Mouse (Mus musculus) olfactory bulb, adult 2 months (tissue): ENCODE results near the gene Tmcc2. TPM values are rescaled to one million over a fixed set of nuclear protein-coding genes. Genes with fewer than 3 reads are reported as not detected.

Source experiments
- H3K27ac ChIP-seq: fragments of 200-500 bp; 2 replicates; pipeline ENCODE4 v1.5.1; 2012; ENCODE audit warnings: low read depth, low read length; ENCODE audit not compliant: insufficient read depth
- H3K4me1 ChIP-seq: fragments of 200-500 bp; 2 replicates; pipeline ENCODE4 v1.6.1; 2012; ENCODE audit warnings: low read length; ENCODE audit not compliant: control insufficient read depth, insufficient read depth
- H3K4me3 ChIP-seq: fragments of 200-500 bp; 2 replicates; pipeline ENCODE4 v1.5.1; 2012; ENCODE audit warnings: mild to moderate bottlenecking, low read depth, low read length, moderate library complexity; ENCODE audit not compliant: insufficient read depth
- CTCF ChIP-seq: fragments of 200-500 bp; IDR thresholded peaks from 2 replicates; pipeline ENCODE4 v1.5.1; 2012; ENCODE audit warnings: low read depth, mild to moderate bottlenecking, low read length, moderate library complexity; ENCODE audit not compliant: insufficient read depth
- POLR2A ChIP-seq: fragments of 200-500 bp; IDR thresholded peaks from 2 replicates; pipeline ENCODE4 v1.6.1; 2012; ENCODE audit warnings: mild to moderate bottlenecking, low read depth, low read length, moderate library complexity; ENCODE audit not compliant: insufficient read depth
- WGBS: fragments of 180-500 bp; shearing (Covaris S2); methylation state at CpG from one replicate; pipeline ENCODE4 v1.1.7; 2018; 5-methylcytosine and 5-hydroxymethylcytosine counted together
- polyA plus RNA-seq: library from polyadenylated mRNA; stranded (reverse); fragments of >200 nt; gene quantifications from 2 replicates; pipeline ENCODE4 v1.2.4, GENCODE M21; 2012; ENCODE audit warnings: low replicate concordance; ENCODE audit not compliant: missing spikeins, insufficient read depth, insufficient read length

Tmcc2 gene
- polyA plus RNA-seq, 1 experiment, result not detected

DNA sequence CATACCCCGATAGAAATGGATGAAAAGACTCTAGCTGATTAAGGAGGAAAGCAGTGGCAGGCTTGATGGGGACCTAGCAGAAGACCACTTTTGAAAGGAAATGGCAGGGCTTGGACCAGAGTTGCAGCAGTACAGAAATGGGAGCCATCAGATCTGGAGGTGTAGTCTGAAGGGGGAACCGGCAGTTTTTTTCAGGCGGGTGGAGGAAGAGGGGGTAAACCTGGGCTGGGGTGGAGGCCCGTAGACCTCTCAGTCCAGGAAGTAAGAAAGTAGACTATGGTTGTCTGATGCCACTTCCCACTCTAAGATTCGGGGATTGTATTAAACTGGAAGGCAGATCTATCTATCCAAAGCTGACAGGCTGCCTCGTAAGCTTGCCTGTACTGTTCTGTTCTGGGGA is 54.2 kb downstream of the Tmcc2 start:
- Histone ChIP-seq H3K4me3 (no peak overlapping the region), H3K27ac (no peak overlapping the region), H3K4me1 (peaks cover 9% of the 10 kb centered on the region; the same call in 1 of the 2 replicates)
- WGBS, result 85% methylated on average over 6 of the region's 6 CpGs
- TF ChIP-seq CTCF (no peak), POLR2A (no peak)

- WGBS, result 54% methylated on average over 12 of the region's 12 CpGs
- H3K4me1 ChIP-seq, result peaks cover 9% of the 10 kb centered on the region; the same call in 1 of the 2 replicates
- H3K4me3 ChIP-seq, result no peak overlapping the region
- TF ChIP-seq POLR2A (no peak), CTCF (no peak)
- no peak overlapping the region for H3K27ac ChIP-seq
These were observed 55.6 kb downstream of the Tmcc2 start for GRCm38 (mm10) chr1:132335378-132335965.

DNA sequence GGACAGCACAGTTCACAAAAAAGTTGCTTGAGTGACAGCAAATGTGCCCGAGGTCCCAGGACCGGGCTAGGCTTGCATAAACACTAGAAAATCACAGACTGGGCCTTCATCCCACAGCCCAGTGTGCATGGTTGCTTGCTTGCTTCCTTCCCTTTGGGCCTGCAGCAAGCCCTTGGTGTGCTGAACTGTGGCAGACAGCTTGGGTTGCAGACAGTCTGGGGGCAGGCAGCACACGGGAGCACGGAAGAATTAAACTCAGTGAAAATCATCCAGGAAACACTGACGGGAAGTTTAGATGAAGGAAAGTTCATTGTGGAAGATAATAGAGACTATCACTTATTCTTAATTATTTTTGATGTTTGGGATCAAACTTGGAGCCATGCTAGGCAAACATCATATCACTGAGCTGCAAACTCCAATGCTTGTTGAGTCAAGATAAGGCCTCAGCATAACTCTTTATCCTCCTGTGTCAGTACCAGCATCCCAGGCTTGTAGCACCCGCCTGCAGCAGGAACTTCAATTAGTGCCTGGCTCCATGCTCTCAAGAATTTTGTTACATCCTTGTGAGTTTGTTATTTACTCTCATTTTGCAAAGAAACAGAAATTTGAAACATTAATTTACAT is 56.8 kb downstream of the Tmcc2 start:
- Histone ChIP-seq H3K27ac (no peak overlapping the region), H3K4me1 (peaks cover 9% of the 10 kb centered on the region; the same call in 1 of the 2 replicates), H3K4me3 (no peak overlapping the region)
- 60% methylated on average over 6 of the region's 6 CpGs for WGBS
- no peak for TF ChIP-seq CTCF
- TF ChIP-seq POLR2A, result no peak

DNA sequence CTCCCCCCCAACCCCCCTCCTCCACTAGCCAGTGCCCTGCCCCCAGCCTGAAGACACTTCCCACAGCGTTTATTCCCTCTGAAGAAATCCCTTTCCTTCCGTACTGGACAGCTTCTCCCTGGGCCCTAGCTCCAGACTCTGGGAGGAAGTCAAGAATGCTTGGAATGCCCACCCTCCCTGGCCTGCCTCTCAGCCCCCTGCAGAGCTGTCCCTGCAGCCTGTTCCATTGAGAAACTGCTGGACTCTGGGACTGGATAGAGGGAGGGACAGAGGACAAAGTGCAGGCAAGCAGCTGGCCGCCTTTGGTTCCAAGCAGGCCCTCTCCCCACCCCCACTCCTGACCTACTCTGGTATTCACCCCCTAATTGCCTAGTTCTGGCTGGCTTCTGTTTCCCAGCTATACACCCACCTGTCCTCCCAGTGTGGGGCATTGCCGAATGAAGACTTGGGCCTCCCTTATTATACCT is 57.4 kb downstream of the Tmcc2 start:
- Histone ChIP-seq H3K4me3 (no peak overlapping the region), H3K27ac (no peak overlapping the region), H3K4me1 (peaks cover 9% of the 10 kb centered on the region; the same call in 1 of the 2 replicates)
- 47% methylated on average over 4 of the region's 4 CpGs for WGBS
- TF ChIP-seq POLR2A, result no peak
- no peak for TF ChIP-seq CTCF

- H3K4me1 ChIP-seq, result peaks cover 6% of the 10 kb centered on the region; the same call in 1 of the 2 replicates
- TF ChIP-seq POLR2A, result no peak
- TF ChIP-seq CTCF, result no peak
- H3K4me3 ChIP-seq, result no peak overlapping the region
- 53% methylated on average over 2 of the region's 2 CpGs for WGBS
- no peak overlapping the region for H3K27ac ChIP-seq
These were observed 57.9 kb downstream of the Tmcc2 start for GRCm38 (mm10) chr1:132333201-132333600.

DNA sequence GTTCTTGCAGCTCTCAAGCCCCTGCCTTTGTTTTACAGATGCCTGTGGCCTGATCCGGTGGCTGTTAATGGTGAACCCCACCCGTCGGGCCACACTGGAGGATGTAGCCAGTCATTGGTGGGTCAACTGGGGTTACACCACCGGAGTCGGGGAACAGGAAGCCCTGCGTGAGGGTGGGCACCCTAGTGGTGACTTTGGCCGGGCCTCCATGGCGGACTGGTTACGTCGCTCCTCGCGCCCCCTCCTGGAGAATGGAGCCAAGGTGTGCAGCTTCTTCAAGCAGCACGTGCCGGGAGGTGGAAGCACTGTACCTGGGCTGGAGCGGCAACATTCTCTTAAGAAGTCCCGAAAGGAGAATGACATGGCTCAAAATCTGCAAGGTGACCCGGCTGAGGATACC is 59.8 kb downstream of the Tmcc2 start:
- H3K27ac ChIP-seq, result no peak overlapping the region
- WGBS, result 94% methylated on average over 17 of the region's 17 CpGs
- TF ChIP-seq POLR2A, result no peak
- TF ChIP-seq CTCF, result no peak
- peaks cover 10% of the 10 kb centered on the region for H3K4me1 ChIP-seq
- H3K4me3 ChIP-seq, result no peak overlapping the region

- Histone ChIP-seq H3K27ac (no peak overlapping the region), H3K4me1 (peaks cover 10% of the 10 kb centered on the region), H3K4me3 (no peak overlapping the region)
- 92% methylated on average over 15 of the region's 15 CpGs for WGBS
- TF ChIP-seq CTCF (no peak), POLR2A (no peak)
These were observed 60.7 kb downstream of the Tmcc2 start for GRCm38 (mm10) chr1:132330397-132330796.

DNA sequence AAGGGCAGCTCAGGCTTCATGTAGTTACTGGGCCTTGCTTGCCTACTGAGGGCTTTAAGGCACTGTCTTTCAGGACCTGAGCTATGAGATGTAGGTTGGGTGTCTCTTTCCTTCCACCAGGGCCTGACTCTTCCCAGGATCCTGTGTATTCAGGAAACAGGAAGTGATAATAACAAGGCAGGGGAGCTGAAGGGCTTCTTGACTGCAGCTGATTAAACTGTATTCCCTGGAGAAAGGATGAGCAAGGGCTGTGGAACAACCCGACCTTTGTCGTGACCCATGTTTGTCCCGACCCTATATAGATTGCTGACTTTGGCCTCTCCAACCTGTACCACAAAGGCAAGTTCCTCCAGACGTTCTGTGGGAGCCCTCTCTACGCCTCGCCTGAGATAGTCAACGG is 61.4 kb downstream of the Tmcc2 start:
- TF ChIP-seq CTCF (no peak), POLR2A (no peak)
- Histone ChIP-seq H3K27ac (no peak overlapping the region), H3K4me1 (peaks cover 10% of the 10 kb centered on the region), H3K4me3 (no peak overlapping the region)
- 89% methylated on average over 7 of the region's 7 CpGs for WGBS

DNA sequence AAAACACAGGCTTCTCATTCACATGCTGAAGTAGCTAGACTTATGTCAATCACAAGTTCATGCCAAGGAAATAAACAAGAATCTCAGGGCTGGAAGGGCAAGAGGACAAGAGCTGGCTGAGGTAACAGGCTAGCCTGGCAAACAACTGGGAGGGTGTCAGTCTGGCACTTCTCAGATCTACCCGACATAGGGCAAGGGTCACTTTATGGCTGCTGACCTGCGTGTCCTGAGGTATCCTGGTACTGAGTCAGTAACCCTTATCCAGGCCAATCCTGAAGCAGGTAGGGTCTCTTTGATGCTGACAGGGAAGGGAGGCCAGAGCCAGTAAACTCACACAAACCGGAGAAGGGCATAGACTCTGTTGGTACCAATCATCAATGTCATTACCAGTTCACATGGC is 62.5 kb downstream of the Tmcc2 start:
- Histone ChIP-seq H3K4me1 (peaks cover 4% of the 10 kb centered on the region), H3K27ac (no peak overlapping the region), H3K4me3 (no peak overlapping the region)
- TF ChIP-seq CTCF, result no peak
- no peak for TF ChIP-seq POLR2A
- WGBS, result 97% methylated on average over 3 of the region's 3 CpGs
